Mouse (Mus musculus) layer of hippocampus, postnatal 14 days (tissue): ENCODE measurements at regions not wholly inside any gene's neighbourhood (a gene's known extent, or its start where the extent isn't known, plus 50 kb on each side); places are given as distances from the start of the nearest gene placed in this dataset.
A peak's percentile ranks its signal among the peaks of the same experiment; 100 is the strongest.

Experiments used
- DNase-seq, 2 experiments: peaks; one replicate each; pipeline ENCODE4 v3.0.0; 2021 to 2022; ENCODE audit warnings: low spot score in 2 of 2, mixed read lengths in 1 of 2

- DNase-seq, result no peak
These were observed 153.6 kb downstream of the Thbs2 start for GRCm38 (mm10) chr17:14540269-14540975.

GRCm38 (mm10) chr17:14539651-14540050, 154.4 kb downstream of the Thbs2 start:
- no peak for DNase-seq

DNA sequence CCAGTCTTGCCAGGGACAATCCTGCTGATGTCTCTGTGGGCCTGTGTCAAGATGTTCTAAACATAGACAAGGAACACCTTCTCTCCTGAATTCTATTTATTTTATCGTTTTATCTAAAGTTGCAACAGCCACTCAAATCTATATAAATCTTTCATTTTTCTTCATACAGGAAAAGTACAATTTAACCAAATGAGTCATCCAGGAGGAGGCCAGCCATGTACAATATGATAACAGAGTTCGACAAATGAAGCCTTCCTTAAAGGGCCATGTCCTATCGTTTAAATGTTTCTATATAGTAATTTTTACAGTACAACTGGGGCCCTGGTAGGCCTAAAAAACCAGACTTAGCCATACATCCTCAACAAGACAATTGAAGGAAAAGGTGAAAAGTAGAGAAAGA, 154.8 kb downstream of the Thbs2 start:
- no peak for DNase-seq

GRCm38 (mm10) chr17:14538527-14538926, 155.5 kb downstream of the Thbs2 start:
- no peak for DNase-seq

- DNase-seq, result no peak
These were observed 161.1 kb downstream of the Thbs2 start for GRCm38 (mm10) chr17:14532979-14533314.

- DNase-seq, result no peak
These were observed 161.6 kb downstream of the Thbs2 start for GRCm38 (mm10) chr17:14532298-14532978.

- no peak for DNase-seq
These were observed 162.2 kb downstream of the Thbs2 start for GRCm38 (mm10) chr17:14531796-14532195.

- DNase-seq, result no peak
These were observed 166.3 kb downstream of the Thbs2 start for GRCm38 (mm10) chr17:14527691-14528090.

DNA sequence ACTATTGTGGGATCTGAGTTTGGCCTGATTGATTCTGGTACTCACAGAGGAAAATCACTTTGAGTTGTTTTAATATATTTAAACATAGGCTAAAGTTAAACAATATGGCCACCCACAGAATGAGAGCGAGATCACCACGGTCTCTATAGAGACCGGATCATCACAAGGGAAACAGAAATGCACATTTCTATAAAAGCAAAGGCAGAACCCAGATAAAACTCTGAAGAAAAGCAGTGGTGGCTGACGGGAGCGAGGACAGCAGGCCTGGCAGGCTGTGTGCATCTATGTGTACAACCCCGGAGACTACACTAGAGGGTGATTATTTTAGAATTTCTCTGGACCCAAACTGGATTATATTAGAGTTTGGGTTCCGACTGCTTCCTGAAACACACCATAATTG, 168.8 kb downstream of the Thbs2 start:
- no peak for DNase-seq

DNA sequence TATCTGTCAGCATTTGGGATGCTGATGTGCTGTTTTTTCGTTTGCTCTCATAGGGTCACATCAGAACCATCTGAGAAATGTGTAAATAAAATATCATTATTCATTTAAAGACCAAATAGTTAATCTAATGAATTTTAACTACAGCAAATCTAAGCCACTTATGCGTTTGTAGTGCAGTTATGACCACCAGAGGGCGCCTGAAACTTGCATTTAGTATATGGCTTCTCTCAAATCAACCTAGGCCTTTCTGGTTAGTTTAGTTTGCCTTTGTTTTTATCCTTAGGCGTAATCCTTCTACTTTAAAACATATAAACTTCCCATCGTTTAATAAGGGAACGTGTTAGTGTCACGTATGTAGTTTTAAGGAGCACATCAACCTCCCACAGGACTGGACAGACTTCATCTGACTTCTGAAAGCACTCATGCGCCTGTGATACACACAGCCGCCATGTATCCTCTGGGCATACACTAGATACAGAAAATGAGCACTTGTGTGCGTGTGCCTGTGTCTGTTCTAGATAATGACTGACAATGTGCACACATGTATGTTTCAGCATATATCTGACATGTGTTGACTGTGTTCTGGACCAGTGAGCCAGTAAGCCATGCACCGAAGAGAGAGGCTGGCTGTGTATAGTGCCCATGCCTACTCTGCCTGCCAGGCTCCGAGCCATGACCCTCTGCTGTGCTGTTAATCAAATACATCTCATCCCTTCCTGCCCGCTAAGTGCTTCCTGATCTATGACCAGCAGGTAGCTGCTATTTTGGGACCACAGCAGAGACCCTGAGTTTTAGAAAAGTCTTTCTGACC, 169.4 kb downstream of the Thbs2 start:
- peak in 1 of 2 experiments; percentile 74 for DNase-seq

GRCm38 (mm10) chr17:14522011-14522410, 172.0 kb downstream of the Thbs2 start:
- no peak for DNase-seq

DNA sequence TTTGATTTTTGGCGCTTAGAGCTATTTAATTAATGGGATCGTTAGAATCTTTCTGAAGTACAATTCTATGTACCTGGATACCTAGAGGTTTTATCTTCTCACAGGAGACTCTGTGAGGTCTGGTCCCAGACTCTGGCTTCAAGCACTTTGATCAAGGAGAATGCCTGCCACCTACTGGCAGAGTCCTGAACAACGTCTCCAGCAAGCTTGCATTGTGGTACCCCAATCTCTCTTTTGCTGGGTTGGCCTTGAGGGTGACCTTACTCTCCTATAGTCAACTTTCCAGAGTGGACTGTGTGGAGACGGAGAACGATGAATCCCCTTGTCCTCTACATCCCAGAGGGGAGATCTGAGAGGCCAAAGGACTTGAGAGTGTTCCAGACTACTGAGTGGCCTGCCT, 173.5 kb downstream of the Thbs2 start:
- peak; percentile 69 to 84 for DNase-seq

GRCm38 (mm10) chr17:14519367-14519766, 174.7 kb downstream of the Thbs2 start:
- DNase-seq, result no peak

DNA sequence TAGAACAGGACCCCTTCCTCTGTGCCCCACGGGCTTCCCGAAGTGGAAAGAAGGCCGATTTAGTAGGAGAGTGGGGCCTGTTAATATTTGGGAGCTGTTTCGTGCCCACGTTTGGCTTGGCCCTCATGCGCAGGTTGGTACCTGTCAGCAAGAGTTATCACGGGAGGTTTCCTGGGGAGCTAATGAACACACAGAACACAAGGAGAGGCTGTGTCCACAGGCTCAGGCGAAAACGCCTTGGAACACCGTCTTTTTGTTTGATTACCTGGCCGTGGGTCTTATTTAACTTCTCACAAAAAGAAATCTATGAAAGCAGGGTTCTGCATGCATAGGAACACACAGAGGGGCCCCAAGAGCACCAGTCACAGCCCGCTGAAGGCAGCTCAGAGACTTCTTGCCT, 175.8 kb downstream of the Thbs2 start:
- DNase-seq, result no peak

DNA sequence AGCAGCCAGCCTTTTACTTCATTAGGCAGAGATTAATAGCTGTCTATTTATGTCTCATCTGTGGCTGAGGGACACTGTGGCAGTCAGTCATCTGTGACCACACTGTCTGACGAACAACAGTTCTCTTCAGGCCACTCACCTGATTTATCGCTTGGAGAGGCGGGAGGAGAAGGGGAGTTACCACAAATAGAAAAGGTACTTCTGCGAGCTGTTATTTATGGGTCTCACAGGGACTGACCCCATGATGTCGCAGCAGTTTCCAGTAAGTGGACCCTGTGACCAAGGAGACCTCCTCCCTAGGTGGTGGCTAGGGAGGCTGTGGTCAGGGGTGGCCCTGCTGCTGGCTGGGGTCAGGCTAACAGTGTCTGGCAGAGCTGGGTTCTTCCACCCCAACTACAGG, 176.7 kb downstream of the Thbs2 start:
- DNase-seq, result no peak

- peak; percentile 40 to 70 for DNase-seq
These were observed 177.9 kb downstream of the Thbs2 start for GRCm38 (mm10) chr17:14516097-14516496.

- no peak for DNase-seq
These were observed 180.6 kb downstream of the Thbs2 start for GRCm38 (mm10) chr17:14513454-14513853.

DNA sequence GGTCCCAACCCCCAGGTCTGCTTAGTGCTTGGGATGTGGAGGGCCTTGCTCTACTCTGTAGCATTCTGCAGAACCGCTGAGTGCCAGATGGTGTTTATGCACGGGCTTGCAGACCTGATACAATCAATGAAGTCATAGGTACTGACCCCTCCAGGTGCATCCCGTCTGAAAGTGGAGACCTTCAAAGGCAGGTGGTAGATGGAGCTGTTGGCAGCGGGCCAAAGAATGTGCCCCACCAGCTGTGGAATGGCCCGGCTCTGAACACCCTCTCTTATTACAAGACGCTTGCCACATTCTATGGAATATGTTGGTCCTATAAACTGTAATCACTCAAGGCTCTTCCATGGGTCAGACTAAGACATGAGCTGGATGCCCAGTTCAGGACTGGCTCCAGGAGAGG, 183.5 kb downstream of the Thbs2 start:
- no peak for DNase-seq

- no peak for DNase-seq
These were observed 186.9 kb downstream of the Thbs2 start for GRCm38 (mm10) chr17:14507111-14507510.

DNA sequence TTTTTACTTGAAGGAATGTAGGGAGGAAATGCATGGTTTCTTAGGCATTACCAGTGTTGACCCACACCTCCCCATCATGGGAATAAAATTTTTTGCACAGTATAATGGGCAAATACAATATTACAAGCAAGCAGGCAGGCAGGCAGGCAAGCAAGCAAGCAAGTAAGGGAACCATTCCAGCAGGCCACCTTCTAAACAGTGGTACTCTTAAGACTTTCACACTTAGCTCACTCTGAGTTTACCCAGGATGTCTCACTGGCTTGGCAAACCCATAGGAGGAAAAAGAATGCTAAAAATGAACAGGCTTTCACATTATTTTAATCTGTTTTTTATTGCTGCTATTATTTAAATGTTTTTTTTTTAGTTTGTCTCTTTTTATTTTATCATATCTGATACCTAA, 187.9 kb downstream of the Thbs2 start:
- no peak for DNase-seq

GRCm38 (mm10) chr17:14505415-14505814, 188.6 kb downstream of the Thbs2 start:
- no peak for DNase-seq

DNA sequence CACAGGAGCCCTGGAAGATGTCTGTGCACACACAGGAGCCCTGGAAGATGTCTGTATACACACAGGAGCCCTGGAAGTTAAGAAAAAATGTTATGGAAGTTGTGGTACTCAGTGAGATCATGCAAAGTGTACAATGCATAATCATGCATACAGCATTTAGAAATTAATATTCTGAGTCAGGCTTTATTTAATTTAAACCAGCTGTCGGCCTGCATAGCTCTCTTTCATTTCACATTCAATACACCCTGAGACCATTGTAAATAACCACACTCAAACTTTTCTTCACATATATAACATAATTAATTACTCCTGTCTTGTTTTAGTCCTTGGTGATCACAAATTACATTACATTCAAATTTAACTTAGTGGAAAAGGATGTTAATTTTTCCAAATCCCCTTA, 190.4 kb downstream of the Thbs2 start:
- no peak for DNase-seq
